Mouse (Mus musculus) testis, postnatal 14 days (tissue): Measurements from ENCODE around the gene Yod1.

Source experiments
- DNase-seq: peaks from one replicate; pipeline ENCODE4 v3.0.0; 2021; ENCODE audit warnings: low spot score

Gene Yod1

DNA sequence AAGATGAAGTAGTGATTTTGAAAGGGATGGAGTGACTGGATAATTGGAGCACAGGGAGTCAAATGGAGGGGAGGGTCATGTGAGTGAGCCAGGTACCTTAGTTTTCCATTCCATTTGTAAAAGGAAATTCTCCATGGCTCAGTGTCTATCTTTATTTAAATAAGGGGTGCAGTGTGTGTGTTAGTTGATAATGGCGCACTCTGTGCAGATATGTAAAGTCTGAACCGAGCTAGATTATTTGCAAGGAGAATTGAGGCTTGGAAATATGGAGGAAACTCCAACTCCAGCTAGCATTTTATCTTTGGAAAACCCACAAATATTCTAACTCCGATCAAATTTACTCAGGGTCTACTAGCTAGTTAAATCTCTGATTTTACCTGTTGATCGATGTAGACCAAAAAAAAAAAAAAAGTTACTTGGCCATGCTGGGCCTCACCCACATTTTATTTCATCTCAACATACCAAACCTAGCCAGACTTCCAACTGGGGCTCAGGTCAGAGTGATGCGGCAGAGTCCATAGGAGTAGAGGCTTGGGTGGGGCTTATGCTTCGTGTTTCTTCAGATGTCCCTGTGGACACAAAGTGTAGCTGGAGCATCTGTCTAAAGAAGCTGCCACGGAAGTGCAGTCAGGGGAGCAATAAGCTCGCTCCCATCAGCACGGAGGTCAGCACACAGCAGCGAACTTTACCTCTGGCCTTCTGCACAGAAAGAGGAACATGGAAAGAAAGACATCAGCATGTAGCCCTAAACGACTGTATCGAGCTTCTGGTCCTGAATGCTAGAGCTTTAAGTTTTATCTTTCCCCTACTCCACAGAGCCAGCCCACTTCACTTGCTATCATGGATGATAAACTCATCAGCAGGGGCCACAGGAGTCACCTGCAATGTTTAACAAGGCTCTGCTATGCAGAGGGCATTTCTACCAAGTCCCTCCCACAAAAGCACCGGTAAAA, 15.9 kb downstream of the Yod1 start:
- DNase-seq: peak; percentile 1

GRCm38 (mm10) chr1:130733671-130734070, 16.5 kb downstream of the Yod1 start:
- no peak for DNase-seq

DNA sequence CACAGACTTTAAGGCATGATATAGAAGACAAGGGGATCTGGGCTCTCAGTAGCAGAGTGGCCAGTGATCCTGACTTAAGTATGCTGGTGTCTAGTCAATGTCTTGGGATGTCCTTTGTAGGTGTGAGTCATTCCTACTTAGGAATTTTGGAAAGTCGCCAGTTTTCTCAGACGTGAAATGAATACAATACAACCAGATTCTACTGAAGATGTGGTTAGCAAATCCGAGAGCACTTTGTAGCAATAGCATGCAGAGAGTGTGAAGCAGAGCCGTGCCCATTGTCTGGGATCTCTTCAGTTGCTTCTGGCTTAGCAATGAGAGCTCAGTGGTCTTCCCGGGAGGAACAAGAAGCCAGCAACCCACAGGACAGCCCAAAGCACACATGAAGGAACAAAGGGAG, 17.3 kb downstream of the Yod1 start:
- no peak for DNase-seq

DNA sequence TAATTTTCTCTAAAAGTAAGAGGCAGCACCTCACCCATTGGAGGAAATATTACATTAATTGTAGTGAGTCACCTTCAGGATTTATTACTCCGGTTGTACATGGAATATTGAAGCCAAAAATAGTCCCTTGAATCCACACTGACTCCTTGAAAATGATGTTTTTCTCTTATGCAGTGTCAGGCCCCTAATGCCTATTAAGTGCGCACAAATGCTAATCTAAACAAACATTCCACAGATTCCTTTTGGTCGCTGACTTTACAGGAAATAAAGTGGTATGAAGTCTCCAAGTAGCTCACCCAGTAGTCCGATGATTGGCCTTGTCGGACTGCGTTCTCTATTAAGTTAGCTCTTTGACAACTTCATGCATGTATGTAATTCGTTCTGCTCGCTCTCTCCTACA, 17.7 kb downstream of the Yod1 start:
- no peak for DNase-seq

- DNase-seq: no peak
Observed at GRCm38 (mm10) chr1:130737411-130737881, 20.3 kb downstream of the Yod1 start.

- no peak for DNase-seq
Observed at GRCm38 (mm10) chr1:130737916-130738315, 20.8 kb downstream of the Yod1 start.

GRCm38 (mm10) chr1:130738551-130739106, 21.5 kb downstream of the Yod1 start:
- no peak for DNase-seq

- no peak for DNase-seq
Observed at GRCm38 (mm10) chr1:130739636-130740035, 22.5 kb downstream of the Yod1 start.

DNA sequence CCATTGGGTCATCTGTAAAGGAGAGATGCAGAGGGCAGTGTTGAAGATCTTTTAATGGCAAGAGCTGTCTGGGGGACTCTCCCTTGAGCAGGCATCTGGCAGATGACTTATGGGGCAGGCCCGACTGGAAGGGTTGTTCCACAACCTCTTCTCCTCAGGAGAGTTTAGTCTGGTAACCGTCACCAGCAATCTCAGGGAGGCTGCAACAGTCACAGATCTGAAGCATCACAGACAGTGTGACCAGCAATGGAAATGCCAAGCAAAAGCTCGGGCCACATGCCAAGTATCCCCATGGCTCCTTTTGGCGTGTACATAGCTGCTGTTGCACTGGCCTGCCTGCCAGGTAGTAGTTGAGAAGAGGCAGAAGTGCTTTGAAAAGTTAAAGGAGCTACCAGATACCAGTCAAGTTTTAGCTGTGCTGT, 23.1 kb downstream of the Yod1 start:
- no peak for DNase-seq

GRCm38 (mm10) chr1:130740781-130741720, 23.9 kb downstream of the Yod1 start:
- DNase-seq: no peak

GRCm38 (mm10) chr1:130742201-130742600, 25.1 kb downstream of the Yod1 start:
- no peak for DNase-seq

DNA sequence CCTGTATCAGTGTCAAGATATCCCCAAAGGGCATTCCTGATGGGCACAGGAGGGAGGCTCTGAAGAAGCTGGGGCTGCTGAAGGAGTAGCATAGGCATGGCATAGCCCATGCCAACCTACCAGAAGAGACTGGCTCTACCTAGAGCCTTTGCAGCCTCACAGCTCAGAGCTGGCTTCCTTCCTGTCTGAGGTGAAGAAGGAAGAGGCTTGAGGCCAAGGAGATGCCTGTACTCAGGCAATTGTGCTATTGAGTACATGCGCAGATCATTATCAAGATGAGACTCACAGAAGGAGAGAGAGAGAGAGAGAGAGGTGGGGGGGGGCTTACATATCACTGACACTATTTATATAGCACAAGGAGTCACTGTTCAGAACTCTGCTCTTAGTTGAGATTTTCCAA, 26.6 kb downstream of the Yod1 start:
- DNase-seq: no peak

- DNase-seq: no peak
Observed at GRCm38 (mm10) chr1:130744217-130744616, 27.1 kb downstream of the Yod1 start.

- DNase-seq: no peak
Observed at GRCm38 (mm10) chr1:130744961-130745360, 27.8 kb downstream of the Yod1 start.

DNA sequence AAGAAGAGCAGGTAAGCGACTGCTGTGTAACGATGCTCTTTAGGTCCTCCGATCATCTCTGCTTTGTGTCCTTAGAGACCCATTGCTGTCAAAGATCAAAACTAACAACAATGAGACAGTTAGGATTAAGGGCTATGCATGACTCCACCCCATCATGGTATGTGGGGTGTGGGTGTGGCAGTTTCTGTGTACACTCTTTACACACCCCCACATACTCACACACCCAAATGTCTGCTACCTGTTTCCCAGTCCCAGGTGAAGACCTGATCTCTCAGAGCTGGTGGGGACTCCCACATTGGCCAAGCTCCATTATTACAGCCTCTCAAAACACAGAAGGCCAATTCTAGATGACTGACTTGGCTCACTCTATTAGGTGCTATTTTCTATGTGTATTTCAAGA, 28.5 kb downstream of the Yod1 start:
- no peak for DNase-seq

DNA sequence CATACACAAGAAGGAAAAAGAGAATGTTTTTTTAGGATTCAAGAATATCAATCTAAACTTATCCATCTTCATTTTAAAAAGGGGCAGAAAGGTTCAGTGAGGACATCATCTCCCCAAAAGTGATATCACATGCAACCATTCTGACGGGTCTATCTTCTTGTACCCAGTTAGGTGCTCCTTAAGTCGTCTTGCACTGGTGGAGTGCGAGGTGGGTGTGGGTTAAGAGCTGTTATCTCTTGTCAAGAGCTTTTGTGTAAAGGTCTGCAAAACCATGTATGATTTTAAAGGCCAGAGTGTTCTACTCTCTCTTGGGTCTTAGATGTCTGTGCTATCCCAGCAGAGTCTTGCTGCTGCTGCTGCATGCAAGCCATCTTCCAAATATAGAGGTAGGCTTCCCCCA, 29.7 kb downstream of the Yod1 start:
- no peak for DNase-seq

DNA sequence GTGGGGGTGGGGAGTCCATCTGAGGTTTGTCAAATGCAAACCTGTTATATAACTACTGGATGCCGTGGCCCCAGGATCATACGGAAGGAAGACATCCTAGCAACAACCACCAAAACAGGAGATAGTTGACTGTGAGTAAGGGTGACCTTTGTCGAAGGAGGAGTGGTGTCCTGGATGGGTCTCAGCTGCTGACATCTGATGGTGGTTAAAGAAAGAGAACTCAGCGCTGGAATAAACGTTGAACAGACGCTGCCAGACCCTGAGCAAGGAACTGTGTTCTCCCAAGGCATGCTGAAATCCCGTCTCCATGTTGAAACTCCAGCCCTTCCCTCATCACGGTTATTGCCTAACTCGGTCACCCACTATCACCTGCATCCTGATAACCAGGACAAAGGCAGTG, 42.6 kb downstream of the Yod1 start:
- DNase-seq: no peak

GRCm38 (mm10) chr1:130761597-130761996, 44.5 kb downstream of the Yod1 start:
- no peak for DNase-seq

- no peak for DNase-seq
Observed at GRCm38 (mm10) chr1:130762045-130762760, 45.1 kb downstream of the Yod1 start.

DNA sequence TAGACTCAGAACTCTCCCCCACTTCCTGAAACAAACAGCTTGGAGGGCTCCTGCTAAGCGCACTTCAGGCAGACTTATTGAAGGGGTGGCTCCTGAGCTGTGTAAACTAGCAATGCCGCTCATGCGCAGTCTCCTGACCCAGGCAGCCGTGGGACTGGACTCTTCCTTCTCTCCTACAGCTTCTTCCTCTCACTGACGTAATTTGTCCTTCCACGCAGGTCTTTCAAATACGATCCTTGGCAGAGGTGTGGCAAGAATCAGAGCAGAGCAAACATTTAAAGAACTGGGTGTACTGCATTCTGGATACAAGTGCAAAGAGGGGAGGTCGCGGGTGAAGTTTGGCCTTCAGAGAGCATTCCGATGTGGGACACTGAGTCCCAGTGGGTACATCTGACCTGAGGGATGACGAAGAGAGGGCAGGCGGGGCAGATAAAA, 46.9 kb downstream of the Yod1 start:
- peak; percentile 78 for DNase-seq

- no peak for DNase-seq
Observed at GRCm38 (mm10) chr1:130767066-130767465, 49.9 kb downstream of the Yod1 start.

- DNase-seq: no peak
Observed at GRCm38 (mm10) chr1:130769925-130770324, 52.8 kb downstream of the Yod1 start.
